Mouse (Mus musculus) layer of hippocampus, adult 9-10 months (tissue): ENCODE data around the gene Crb2.
A peak's percentile ranks its signal among the peaks of the same experiment; 100 is the strongest.

Source experiments
- DNase-seq: peaks from one replicate; pipeline ENCODE4 v3.0.0; 2022; ENCODE audit warnings: low spot score

Crb2 gene

DNA sequence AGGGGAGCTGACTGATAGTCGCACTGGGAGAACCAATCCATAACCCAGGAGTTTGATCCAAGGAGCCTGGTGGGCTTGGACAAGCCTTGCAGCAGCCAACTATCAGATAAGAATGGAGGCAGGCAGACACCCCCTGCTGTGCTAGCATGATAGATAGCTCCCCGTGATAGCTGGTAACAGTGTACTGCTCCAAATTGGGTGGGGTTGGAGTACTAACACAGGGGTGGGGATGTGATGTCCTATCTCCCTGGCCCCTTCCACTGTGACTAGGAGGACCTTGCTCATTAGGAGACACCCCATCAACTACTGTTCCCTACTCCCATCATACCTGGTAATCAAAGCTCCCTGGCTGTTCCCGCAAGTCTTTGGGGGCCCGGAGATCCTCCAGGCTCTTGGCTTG is 25.6 kb downstream of the Crb2 start:
- DNase-seq = no peak

DNA sequence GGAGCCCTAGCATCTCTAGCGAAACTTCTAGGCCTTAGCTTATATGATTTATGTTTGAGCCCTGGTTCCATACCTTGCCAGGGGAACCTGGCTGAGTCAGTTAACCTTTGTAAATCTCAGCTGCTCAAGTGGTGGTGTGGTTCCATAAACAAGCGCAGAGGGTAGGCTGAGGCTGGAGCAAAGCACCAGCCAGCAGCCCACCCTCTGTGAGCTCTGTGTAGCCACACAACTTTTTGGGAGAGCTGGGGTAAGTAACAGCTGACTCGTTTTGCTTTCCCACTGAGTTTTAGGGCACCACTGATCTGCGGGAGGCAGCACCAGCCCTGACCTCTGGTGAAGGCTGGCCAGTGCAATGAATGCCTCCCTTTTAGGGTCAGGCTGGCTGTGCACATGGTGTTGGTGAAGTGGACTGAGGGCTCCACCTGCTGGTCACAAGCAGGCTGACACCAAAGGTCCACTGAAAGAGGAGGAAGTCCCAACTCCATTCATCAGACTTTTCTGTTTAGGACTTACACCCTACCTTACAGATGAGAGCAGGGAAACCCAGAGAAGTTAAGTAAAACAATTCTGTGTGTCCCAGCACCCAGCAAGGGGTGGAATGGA is 26.7 kb downstream of the Crb2 start:
- DNase-seq = peak; percentile 60

DNA sequence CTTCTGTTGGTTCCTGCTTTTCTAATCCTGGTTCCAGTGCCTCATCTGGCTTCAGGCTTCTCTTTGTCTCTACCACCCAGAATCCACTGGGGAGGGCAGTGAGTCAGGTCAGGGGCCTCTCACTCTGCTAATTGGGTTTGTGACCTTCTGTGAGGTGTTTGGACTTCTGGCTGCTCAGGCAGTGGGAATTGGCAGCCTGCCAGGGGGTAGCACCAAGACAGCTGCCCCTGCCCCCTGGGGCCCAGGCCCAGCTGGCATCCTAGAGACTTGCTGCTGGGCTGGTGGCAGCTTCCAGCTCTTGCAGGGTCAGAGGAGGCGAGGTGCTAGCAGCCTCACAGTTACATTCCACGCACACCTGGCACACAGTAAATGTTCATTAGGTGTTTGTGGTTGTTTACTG is 35.6 kb downstream of the Crb2 start:
- DNase-seq = no peak

DNA sequence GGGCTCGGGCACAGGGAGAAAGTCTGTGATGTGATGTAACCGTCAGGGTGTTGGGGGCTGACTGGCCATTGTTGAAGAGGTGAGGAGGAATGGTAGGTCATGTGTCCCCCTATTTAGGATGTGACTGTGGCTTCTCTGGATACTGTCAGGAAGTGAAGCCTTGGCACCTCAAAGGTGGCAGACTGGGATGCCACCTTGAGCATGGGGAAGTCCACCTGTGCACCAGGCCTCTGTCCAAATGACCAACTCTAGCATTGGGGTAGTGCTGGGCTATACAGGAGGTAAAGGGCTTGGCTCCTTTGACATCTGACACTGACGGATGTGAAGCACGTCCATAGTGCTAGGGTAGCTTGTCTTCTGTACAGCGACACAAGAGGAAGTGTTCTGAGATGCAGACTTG is 36.4 kb downstream of the Crb2 start:
- no peak for DNase-seq

DNA sequence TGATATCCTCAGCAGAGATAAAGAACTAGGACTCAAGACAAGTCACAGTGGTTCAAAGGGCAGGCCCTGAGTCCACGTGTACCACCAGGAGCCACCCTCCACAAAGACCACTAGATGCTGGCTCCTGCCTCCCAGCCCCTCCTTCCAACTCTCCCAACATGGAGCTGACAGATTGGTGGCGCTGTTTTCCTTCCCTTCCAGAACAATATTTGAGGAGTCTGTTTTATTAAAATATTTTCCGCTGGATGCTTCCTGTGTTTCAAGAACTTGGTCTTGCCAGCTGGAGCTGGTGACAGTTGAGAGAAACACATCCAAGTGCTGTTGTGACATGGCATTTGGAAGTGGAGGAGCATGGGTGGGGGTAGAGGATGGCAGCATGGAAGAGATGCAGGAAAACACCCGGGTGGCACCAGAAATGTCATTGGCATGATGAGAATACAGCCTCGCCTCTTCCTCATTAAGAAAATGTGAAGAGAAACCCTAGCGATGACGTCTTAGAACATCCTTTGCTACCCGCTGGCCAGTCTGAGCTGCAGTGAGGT is 38.8 kb downstream of the Crb2 start:
- peak; percentile 18 for DNase-seq

DNA sequence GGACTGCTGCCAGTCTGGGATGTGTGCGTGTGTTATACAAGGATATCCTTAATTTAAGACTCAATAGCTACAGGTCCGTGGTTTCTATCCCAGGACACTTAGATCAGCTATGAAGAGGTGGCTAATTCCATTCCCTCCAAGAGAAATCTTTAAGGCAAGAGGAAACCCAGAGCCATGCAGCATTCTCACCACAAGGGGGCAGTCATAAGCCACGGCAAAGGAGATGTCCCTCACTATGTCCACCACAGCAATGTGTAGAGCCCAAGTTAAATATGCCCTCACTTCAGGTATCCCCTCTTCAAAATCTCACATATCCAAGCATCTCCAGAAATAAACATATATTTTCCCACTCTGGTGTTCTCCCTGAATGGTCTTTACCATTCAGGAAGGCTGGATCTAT is 39.6 kb downstream of the Crb2 start:
- DNase-seq = peak; percentile 54

DNA sequence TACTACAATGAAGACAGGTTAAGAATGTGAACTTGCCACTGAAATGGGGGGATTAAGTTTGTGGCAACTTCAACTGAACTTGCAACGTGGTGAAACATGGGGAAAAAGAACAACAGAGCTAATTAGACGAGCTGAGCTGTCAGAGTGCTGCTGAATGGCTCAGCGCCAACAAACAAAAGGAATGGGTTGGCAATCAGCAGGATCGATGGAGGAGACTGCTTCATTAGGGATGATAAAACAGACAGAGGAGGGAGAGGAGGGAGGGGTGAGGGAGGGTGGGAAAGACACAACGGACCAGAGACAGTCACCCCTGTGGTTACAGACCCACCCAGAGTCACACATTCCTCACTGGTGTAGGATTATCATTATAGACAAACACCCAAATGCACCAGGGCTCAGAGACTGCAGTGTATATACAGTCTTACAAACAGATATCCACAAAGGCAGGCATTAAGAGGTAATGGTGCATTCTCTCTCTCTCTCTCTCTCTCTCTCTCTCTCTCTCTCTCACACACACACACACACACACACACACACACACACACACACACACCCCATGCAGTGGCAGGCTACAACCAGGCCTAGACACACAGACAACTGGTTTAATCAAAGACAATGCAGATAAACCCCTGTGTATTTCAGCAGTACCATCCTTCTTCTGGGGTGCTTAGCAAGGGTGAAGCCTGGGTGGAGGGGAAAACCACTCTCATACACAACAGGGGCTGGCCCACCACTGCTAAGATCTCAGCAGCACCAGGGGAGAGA is 42.9 kb downstream of the Crb2 start:
- DNase-seq = peak; percentile 17

DNA sequence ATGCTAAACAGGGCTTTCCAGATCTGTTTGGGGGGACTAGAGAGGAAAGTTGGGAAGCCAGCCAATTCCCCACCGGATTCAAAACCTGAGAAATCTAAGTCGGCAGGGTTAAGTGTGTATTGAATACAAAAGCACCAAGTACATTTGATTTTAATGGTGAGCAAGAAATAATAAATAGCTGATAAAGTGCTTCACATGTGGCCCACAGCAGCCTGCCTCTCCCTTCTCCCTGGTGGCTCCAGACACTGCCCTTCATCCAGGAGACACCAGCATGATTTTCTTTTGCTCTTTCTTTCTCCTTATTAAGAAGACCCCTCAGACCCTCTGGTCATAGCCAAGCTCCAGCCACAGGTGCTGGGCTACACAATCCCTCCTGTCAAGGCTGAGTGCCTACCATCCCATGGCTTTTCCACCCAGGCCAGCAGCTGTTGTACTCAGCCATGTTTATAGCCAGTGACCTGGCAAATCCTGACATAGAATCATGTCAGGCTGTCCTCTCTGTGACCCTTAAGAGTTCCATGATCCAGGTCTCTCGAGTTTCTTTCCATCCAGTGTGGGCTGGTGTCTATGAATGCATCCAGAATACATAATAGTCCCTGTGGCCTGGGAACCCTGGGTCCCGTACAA is 43.6 kb downstream of the Crb2 start:
- DNase-seq = no peak

DNA sequence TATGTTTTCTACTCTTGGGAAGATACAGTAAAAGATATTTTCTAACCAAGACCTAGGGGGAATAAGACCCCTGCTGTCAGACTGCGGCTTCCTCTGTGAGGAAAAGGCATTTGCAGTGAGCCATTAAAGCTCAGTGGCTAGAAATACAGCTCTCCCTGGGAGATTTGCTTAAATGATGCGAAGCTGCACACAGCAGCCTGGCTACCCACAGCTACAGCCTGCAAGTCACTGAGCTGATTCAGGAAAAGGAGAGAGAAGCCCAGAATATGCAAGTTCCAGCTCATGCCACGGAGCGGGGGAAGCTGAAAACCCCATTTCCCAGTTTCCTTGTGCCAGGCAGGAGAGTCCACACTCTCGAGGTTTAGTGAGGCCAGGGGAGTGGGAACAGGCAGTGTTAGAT is 46.1 kb downstream of the Crb2 start:
- DNase-seq = no peak

DNA sequence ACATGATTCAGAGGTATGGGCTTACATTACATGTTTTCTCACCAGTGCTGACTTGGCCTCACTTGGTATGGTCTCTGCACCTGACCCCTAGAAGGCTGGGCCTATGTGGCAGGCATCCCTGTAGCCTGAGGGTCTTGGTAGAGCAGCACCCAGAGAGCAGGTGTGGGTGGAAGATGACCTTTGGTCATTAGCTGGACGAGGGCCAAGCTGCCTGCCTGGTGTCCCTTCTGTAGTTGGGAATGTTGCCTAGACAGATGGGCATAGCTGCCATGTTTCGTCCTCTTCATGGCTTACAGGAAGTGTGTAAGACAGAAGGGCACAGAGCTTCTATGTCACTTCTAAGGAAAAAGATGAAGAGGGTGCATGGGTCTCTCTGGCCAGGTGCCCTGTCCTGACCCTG is 47.8 kb downstream of the Crb2 start:
- no peak for DNase-seq

DNA sequence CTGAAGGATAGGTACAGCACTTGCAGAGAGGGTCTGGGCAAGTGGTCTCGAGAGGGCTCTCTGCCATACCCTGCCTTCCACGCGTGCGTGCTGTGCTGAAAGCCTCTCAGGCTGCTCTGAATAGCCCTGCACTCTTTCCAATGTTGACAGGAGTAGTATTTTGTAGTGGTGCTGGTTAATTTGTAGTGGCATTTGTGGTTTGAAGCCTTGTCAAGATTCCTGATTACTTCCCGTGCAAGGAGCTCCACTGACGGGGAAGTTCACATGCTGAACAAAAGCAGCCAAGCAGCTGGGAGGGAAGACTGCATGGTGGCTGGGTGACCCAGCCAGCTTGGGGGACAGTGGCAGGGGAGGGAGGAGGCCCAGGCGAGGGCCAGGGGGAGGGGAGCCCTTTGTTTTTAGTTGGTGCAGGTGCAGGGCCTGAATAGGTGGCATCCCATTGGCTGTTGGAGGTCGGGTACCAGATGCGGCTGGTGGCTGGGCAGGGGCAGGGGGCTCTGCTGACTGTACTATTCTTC is 53.8 kb downstream of the Crb2 start:
- DNase-seq = no peak

DNA sequence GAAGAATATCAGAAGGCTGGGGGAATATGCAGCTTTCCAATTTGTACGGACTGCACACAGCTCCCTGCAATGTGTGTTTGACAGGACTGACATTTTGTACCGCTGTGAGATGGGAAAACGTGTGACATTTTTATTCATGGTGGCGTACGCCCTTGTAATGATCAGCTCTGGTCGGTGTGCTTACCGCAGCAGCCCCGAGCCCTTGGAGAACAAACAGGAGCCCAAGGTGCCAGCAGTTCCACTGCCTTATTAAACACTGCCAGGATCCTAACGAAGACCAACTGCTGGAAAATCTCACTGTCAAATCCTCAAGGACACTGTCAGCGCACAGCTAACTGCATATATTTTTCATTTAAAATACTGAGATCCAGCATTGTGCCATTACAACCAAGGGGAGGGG is 56.2 kb downstream of the Crb2 start:
- no peak for DNase-seq

DNA sequence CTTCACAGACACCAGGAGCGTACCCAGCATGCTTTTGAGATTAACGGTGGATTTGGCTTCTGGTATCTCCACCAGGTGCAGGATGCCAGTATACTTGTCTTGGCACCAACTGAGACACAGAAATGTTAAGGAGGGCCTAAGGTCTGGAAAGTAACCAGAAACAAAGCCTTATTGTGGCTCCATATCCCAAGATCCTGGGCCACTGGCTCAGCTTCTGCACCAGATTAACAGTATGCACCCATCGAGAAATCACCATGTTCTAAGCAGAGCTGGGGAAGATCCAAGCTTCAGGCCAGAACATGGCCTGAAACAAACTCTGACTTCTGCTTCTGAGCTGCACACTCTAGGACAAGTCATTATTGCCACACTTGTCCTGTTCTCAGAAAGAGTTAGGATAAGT is 60.9 kb downstream of the Crb2 start:
- DNase-seq = no peak

DNA sequence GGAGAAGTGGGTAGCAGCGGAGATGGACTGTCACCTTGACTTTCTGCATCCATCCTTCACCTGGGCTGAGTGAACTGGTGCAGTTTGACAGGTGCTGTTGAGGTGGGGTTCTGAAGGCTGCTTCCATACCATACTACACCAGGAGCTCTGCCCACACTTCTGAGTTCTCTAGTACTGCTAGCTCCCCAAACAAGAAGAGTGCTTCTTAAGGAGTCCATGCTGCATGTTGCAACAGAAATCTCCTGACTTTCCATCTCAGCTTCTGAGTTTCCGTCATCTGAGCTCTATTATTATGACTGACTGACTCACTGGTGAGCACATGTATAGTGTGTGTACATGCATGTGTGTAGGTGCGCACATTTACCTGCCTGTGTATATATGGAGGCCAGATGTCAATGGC is 61.5 kb downstream of the Crb2 start:
- no peak for DNase-seq

DNA sequence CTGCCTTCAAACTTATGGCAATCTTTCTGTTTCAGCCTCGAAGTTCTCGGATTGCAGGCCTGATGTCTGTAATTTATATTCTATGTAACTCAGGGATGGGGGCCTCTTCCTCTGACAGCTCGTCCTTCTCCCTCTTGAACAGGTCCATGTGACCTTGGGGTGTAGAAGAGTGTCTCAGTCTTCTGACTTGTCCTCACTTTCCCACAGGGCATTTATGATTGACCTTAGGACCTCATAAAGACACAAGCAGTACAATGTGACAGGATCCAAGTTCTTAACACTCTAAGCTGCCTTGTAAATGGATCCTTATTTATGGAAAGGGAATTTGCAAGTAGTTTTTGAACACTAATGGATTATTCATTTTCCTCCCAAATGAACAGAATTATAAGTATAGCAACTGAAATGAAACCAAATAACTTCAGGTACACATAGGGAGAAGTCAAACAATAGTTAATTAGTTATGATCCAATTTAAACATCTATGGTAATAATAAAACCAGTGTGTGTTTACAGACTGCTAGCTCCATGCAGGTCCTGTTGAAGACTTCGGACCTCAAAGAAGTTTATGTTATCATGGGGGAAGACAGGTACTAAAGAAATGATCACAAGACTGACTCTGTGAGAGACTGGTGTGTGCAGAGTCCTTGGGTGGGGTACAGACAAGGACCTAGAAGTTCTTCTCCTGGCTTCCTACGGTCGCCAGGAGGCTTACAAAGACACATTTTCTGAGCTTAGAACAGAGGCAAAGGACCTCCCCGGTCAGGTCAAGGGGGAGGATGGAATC is 62.3 kb downstream of the Crb2 start:
- DNase-seq = no peak

DNA sequence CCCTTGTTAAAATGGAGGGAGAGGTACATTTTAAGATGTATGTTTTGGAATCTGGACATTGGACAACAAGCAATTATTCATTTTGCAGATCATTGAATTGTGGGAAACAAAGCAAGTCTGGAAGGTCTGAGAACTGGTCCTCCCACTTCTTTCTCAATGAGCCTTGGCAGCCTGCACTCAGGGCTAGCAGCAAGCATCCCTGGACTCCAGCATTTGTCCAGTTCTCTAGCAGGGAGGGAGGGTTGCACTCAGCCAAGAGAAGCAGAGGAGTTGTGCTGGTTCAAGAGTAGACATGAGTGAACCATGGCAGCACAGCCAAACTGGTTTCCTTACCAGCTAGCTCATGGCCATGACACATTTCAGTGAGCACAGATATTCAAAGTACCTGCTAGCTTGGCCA is 63.9 kb downstream of the Crb2 start:
- DNase-seq = no peak

DNA sequence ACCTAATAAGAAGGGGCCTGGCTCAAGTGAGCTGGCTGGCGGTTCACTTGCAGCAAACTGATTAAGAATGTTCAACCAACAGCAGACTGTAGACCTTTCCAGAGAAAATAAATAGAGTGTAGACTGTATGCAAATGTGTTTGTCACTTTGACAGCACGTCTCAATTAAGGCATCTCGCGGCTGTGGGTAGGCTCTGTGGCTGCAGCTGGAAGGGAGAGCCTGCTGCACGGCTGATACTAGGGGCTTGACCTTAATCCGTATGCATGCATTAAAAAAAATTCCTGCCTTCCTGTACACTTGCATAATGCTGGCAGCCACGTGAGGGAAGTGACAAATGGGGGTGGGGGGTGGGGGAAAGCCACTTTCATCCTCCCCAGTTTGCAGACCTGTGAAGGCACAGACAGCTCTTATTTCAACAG is 66.1 kb downstream of the Crb2 start:
- DNase-seq = no peak

DNA sequence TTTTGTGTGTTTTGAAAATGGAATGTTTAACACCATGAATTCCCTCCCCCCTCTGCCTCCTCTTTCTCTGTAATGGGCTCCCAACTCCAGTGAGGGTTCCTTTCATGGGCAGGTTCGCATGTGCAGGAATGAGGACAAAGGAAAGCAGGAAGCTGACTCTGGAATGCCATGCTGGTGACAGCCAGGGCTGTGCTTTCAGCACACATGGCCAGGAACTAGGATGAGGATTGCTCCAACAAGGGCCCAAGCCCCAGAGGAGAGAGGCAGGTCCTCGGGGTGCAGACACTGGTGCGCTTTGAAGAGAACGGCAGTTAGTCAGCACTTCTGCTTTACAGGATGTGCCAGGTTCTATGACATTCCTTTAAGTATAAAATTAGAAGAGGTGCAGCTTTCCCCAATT is 66.7 kb downstream of the Crb2 start:
- no peak for DNase-seq
